Mouse (Mus musculus) liver, adult 2 months (tissue): ENCODE measurements around the gene C1ql4.
"Not testable (repeated sequence)": the region's sequence is repeated elsewhere in the genome, so short reads cannot be mapped to it uniquely, and the experiment has no call there.

Source experiments
- CTCF ChIP-seq: fragments of 200-500 bp; IDR thresholded peaks from 2 replicates; pipeline ENCODE4 v1.5.1; 2011; ENCODE audit warnings: low read depth, low read length, control low read depth
- POLR2A ChIP-seq: fragments of 200-500 bp; IDR thresholded peaks from 2 replicates; pipeline ENCODE4 v1.6.1; 2011; ENCODE audit warnings: low read length, control low read depth; ENCODE audit not compliant: insufficient read depth; ENCODE audit errors: extremely low read depth

DNA sequence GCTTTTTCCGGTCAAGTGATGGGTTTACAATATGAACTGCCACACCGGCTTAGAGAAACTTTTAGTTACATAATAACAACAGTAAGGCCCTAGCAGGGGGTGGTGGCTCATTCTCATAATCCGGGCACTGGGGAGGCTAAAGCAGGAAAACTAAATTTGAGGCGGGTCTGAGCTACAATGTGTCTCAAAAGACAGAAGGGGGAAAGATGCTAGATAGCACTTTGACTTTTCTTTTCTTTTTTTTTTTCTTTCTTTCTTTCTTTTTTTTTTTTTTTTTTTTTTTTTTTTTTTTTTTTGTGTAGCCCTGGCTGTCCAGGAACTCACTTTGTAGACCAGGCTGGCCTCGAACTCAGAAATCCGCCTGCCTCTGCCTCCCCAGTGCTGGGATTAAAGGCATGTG is 41.9 kb downstream of the C1ql4 start:
- not testable (repeated sequence) for TF ChIP-seq POLR2A, CTCF
